Mouse (Mus musculus): ENCODE results near the gene B3gnt7.
A peak's percentile ranks its signal among the peaks of the same experiment; 100 is the strongest.
"Not testable (repeated sequence)": the region's sequence is repeated elsewhere in the genome, so short reads cannot be mapped to it uniquely, and the experiment has no call there.

The B3gnt7 gene

DNA sequence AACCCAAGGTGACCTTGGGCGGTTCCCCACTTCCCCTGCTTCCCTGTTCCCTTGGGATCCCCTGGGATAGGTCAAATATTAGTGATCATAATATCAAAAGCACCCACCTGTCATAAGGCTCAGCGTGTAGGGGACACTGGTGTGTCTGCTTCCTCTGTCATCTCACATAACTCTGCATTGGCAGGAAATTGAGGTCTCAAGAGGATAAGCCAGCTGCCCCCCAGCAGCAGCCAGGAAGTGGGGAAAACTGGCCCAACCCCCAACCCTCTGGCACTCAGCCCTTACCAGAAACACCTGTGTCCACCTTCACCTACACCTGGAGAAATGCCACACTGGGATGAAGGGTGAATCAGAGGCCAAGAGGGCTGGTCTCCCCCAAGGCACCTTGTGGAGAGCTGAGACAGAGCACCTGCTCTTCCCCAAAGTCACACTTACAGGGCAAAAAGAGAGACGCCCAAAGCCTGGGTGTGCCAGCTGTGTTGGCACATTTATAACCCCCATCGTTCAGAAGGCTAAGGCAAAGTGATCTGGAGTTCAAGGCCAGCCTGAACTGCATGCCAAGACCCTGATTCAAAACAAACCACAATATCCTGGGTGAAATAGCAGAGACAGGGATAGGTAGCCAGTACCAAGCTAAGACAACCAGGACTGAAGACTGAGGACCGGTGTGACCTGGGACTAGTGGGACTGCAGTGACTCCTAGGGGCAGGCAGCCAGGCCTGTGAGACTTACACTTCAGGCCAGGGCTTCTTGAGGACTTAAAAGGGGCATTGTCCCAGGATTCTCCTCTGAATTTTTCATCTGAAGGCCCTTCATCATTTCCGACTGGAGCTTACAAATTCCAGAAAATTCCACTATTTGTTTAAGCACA is 1.2 kb upstream of the B3gnt7 start:
- DNase-seq (ENCODE audit: low read depth, low spot score): peak; percentile 51

DNA sequence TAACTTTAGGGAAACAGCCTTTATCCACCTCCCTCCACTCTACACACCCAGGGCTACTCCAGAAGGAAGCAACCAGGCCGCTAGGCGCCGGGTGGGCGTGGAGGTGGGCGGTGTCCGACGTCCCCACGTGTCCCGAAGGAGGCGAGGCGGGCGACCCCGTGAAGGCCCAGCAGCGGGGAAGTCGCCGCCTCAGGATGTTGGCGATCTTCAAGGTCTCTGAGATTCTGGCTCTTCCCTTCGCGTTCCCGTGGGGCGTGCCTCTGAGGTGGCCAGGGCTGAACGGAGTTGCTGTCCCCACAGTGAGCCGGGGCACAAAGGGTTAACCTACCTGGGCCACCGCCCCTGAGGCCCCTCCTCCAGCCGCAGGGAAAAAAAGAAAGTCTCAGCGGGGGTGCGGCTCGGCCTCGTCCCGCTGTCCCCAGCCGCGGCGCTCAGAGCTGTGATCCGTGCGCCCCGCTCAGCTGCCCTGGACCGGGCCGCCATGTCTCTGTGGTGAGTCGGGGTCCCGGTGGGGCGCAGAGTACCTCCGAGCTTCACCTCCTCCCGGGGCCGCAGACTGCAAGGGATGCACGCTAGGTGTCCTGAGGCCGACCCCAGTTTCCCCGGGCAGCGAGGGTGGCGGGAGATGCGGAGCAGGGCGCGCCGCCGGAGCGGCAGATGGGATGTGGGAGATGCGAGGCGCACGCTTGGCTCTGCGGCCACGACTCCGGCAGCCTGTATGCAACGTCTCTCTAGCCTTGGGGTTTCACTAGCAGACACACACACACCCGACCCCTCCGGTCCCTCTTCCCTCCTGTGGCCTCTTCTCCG is 636 bp downstream of the B3gnt7 start:
- no peak for DNase-seq (ENCODE audit: low read depth, low spot score)

DNA sequence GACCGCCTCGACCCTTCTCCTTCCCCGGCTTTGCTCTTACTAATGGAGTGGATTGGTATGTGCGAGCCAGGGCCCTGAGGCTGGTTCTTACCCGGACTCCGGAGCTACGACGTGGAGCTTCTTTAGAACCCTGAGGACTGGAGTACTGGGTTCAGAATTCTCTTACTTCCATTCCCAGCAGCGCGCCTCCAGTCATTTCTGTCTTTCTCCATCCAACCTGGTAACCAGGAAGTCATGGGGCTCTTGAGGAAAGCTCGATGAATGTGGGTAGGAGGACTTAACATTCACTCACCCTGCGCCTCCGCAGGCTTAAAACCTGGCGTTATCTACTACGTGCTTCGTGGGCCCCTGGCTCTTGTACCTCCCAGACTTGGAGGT is 1.2 kb downstream of the B3gnt7 start:
- no peak for DNase-seq (ENCODE audit: low read depth, low spot score)

DNA sequence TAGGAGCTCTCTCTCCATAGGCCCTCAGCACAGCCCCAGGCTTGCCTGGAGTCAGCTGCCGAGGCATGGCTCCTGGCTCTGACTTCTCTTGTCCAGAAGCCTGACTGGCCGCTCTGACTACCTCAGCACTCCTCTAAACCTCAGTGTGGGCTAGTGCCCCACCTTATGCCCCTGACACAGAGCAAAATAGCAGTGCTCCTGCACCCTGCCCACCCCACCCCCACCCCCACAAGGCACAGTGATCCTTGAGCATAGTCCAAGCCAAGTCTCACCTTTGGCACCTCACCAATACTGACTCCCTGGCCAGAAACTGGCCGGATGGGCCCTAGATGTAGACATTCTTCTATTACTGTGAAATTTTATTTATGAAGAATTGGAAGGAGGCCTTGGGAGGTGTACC is 4.1 kb downstream of the B3gnt7 start:
- DNase-seq (ENCODE audit: low read depth, low spot score): no peak

DNA sequence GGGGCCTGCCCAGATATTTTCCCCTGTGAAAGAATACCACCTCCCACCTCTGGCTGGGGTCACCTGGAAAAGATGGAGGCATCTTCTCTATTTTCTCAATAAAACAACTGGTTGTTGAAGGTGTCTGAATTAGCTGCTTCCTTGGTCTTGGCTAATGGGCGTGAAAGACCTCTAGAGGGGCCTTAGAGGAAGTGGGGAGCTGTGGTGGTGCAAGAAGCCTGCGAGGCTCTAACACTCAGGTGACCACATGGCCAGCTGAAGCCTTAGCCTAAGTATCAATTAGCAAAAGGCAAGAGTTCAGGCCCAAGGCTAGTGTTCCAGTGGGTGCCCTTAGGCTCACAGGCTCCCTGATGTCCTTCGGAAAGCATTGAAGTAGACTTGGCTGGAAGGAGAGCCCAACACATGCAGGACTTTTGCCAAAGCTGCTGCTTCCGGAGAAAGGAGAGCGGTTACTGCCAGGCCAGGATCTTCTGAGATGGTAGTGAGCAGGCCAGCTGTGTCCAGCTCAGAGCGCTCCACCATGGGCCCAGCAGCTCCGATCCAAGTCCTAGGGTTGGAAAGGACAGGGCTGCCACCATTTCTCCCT is 4.6 kb downstream of the B3gnt7 start:
- DNase-seq (ENCODE audit: low read depth, low spot score): no peak

DNA sequence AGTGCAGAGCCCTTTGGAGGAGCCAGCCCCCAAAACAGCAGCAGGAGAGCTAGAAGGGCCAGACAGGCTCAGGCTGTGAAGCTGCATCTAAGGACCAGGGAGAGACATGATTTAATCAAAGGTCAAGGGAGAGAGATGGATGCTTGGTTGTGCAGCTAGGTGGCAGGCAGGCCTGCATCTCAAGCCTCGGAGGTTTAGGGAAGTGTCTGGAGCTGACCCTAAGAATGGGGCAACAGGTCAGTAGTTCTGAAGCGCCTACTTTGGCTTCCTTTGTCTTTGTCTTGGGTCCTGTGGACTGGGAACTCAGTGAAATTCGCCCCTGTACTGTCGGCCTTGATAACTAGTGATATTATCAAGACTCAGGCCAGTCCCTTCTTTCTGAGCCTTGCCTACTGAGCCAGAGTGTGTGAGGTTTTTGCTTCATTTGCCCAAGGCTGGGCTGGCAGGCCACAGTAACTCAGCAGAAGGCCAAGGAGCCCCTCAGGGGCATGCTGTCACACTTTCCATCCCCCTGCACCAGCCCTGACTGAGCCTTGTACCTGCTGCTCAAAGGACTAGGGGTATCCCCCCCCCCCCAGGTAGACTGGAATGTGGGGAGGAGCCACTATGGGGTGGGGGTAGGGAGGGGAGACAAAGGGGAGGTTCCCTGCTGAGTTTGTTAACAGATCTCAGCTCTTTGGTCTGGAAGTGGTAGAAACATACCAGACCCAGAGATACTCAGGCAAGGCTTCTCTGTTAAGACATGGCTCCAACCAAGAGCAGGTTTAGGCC is 5.4 kb downstream of the B3gnt7 start:
- no peak for DNase-seq (ENCODE audit: low read depth, low spot score)

DNA sequence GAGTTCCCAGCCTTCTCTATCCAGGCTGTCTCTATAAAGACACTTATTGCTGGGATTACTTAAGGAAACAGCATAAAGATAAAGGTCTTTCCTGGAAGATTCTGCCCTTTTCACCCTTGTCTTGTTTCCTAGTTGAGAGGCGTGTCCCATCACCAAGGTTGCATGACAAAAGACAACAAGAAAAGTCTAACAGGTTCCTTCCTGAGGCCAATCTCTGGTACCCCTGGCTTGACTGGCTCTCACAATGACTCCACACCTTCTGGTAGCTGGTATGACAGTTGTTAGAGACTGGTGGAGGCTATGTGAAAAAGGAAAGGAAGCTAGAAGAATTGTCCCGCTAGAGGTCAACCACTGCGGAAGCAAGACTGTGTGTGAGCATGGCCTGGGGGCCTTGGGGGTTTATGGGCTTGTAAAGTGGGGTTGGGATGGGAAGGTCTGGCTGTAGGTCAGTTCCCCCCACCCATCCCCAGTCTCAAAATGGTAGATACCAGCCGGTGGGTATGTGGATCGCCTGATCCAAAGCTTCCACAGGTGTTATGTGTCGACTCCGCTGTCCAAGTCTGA is 6.7 kb downstream of the B3gnt7 start:
- DNase-seq (ENCODE audit: low read depth, low spot score): no peak

DNA sequence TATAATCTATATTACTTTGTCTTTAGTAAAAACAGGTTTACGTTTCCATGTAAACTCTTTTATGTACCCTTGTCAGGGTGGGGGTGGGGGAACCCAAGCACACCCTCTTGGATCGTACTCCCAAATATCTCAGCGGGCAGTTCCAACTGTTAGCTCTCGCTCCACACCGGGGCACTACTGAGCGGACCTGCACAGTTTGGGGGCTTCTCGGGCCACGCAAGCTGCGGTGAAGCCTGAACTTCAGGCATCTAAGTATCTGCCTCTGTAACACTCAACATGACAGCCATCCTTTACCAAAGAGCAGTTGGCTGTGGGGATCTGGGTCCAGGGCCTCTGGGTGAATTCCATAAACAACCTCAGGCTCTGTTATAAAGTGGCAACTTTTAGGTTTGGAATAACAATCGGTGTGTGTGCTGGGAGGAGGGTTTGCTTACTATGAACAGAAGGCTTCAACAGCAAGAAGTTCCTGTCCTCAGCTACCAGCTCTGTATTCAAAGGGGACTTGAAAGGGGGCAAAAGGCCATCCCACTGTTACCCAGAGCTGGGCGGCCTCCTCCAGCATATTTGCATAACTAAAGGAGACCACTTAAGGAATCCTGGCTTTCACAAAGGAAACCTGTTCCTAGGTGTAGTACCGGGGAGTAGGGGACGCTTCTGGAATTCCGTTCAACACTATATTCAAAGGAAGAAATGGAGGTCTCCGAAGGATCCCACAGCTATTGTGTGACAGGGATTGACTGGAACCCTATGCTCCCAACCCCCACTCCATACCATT is 8.1 kb downstream of the B3gnt7 start:
- no peak for DNase-seq (ENCODE audit: low read depth, low spot score)

DNA sequence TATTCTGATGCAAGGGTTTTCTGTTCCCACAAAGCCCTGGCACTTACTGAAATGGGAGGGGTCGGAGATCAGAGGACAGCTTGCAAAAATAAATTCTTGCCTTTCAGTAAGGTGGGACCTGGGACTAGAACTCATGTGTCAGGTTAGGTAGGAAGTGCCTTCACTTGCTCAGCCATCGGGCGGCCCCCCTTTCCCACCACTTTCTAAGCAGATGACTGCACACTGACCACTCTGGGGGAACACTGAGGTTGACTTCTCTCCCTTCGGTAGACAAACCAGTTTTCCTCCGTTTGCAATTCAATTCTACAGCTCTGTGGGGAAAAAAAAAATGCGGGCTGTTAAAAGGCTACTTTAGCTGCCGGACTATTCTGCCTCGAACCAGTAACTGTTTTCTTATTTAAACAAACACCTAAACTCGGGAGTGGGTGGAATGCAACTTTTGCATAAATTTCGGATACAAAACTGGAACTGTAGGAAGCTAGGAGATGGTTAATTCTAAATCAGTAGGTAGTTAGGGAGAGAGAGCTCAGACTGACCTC is 8.9 kb downstream of the B3gnt7 start:
- DNase-seq (ENCODE audit: low read depth, low spot score): no peak

DNA sequence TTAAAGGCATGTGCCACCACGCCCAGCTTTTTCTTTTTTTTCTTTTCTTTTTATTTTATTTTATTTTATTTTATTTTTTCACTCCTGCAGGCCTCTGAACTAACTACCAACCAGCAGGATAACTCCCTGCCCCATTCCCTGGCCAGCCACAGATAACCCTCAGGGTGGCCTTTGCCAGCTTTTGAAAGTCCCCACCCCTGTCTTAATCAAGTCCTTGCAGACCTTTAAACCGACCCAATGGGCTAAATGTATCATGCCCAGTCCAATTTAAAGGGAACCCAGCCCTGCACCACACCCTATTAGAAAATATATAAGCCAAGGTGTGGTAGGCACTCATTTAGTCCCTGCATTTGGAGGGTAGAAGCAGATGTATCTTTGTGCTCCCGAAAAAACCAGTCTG is 9.6 kb downstream of the B3gnt7 start:
- DNase-seq (ENCODE audit: low read depth, low spot score): no peak

DNA sequence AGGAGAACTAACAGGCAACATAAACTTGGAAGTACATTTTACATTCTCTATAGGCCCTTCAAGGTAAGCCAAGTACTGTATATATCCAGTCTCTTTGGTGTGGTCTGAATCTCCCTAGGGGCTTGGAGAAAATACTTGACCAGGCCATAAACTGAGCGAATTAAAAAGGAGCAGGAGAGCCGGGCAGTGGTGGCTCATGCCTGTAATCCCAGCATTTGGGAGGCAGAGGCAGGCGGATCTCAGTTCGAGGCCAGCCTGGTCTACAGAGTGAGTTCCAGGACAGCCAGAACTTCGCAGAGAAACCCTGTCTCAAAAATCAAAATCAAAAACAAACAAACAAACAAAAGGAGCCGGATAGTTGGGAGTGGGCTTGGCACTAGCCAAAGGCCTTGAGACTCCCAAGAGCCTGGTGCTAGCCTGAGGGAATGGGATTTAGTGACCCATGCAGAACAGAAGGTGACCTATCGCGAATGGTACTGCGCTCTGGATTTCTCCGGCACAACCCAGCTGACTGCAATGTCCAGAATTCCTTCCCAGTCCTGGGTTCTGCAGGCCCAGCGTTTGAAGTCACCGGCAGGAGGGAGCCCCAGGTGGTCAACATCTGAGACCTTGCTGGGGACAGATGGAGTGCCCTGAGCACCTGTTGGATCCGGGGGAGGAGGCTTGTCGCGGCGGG is 10.6 kb downstream of the B3gnt7 start:
- DNase-seq (ENCODE audit: low read depth, low spot score): no peak

DNA sequence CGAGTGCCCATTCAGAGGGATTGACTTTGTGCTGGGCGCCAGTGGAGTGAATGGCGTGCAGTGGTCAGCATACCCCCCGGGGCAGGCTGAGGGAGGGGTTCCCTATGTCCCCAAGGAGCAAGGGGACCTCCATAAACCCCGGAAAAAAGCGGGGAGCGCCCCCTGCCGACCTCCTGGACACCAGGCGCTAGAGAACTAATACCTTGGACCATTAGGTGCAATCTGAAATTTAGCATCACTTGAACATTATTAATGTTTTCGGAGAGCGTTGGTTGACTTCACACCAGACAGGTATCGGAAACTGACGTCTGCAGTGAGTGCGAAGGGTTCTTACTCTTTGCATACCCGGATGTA is 11.1 kb downstream of the B3gnt7 start:
- peak; percentile 44 for DNase-seq (ENCODE audit: low read depth, low spot score)

DNA sequence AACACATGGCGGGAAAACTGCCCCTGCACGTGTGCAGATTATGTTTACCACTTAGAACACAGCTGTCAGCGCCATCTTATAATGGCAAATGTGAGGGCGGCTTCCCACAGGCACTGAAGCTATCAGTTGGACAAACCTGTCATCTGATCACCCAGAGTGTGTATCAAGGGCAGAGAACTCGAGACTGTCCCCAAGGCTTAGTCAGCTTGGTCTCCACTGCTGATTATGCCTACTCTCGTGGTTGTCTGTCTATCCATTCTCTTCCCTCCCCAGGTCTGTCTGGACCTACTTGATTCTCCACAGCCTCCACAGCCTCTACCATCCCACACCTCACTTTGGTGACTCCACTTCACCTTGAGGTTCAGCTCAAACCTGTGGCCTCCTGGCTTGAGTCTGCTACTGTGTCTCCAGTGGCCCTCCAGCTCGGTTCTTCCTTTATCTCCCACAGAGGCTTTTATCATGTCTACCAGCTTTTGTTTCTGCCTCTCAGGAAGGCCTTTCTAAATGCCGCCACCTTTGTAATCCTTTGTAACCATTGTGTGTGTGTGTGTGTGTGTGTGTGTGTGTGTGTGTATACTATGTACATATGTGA is 18.3 kb downstream of the B3gnt7 start:
- DNase-seq (ENCODE audit: low read depth, low spot score): no peak

DNA sequence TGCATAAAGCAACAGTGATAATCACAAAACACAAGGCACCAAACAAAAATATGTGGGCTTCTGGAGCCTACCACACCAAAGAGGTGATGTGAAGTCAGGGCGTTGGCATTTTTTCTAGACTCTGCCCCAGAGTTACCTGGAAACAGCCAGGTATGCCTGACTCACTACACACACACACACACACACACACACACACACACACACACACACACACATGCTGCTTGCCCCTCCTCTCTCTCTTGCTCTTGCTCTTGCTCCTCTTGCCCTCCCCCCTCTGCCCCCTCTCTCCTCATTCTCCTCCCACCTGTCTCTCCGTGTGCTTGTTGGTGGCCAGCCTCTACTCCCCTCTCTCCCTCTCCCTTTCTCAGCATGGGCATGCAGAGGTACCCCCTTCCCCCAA is 33.7 kb downstream of the B3gnt7 start:
- no peak for DNase-seq (ENCODE audit: low read depth, low spot score)

DNA sequence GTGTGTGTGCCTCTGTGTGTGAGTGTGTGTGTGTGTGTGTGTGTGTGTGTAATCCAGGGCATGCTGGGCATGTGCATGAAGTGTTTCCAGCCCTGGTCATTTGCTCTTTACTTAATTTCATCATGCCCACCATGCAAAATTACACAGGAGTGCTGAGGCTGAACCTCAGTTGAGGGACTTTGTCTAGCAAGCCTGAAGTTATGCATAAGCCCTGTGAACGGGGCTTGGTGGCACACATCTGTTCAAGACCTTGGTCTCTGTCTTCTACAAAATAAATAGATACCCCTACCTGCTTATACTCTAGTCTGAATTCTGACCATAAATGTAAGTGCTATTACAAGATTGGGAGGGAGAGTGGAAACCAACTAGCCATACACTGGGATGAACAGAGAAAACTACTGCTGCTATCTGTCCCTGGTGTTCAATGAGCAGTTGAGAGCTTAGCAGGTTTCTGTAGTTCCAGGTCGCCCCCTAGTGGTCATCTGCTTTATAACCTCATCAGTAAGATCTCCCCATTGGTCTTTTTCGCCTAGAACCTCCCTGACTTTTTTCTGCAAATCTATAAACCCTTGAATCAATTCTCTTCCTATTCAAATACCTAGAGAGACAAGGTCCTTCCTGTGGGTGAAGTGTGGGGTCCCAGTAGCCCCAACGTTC is 36.7 kb downstream of the B3gnt7 start:
- peak; percentile 83 for DNase-seq (ENCODE audit: low read depth, low spot score)

DNA sequence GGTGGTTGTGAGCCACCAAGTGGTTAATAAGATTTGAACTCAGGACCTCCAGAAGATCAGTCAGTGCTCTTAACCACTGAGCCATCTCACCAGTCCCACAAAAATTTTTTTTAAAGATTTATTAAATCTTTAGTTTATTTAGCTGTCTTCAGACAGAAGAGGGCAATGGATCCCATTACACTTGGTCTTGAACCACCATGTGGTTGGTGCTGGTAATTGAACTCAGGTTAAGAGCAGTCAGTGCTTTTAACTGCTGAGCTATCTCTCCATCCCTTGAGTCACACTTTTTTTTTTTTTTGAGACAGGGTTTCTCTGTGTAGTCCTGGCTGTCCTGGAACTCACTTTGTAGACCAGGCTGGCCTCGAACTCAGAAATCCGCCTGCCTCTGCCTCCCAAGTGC is 38.5 kb downstream of the B3gnt7 start:
- DNase-seq (ENCODE audit: low read depth, low spot score): not testable (repeated sequence)

DNA sequence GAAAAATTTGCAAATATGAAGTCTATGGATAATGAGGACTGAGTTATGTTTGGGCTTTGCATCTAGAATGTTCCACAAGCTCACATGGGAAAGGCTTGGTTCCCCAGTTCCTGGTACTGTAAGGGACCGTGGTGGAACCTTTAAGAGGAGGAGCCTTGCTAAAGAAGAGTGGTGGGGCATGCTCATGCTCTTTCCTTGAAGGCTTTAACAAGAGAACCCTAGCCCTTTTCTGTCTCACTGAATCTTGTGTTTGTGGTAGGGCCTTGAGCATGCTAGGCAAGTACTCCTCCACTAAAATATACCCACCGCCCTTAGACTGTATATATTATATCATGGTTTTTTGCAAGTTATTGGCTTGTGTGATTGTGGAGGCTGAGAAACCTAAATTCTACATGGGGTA is 39.7 kb downstream of the B3gnt7 start:
- DNase-seq (ENCODE audit: low read depth, low spot score): no peak

DNA sequence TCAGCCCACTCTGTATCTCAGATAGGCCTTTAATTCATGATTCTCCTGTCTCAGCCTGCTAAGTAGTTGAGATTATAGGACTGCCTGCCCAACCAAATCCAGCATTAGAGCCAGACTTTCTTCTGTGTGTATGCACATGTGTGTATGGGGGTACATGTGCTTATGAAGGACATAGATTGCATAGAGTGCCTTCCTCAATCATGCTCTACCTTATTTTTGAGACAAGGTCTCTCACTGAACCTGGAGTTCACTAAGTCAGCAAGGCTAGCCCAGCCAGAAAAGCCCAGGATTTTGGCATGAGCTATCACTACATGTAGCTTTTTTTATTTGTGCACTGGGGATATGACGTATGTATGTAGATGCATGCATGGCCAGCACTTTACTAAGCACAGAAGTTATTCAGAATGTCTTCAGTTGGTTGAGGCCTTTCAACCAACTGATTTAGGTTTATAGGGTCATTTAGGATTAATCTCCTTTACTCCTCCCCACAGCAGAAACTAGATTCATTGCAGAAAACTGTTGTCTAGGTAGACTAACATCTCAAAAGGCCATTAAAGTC is 40.5 kb downstream of the B3gnt7 start:
- DNase-seq (ENCODE audit: low read depth, low spot score): peak; percentile 19
